Mouse (Mus musculus): ENCODE measurements around the gene Isl1. TPM values are rescaled to one million over a fixed set of nuclear protein-coding genes. Genes with fewer than 3 reads are reported as not detected.

Isl1 gene
- 15.8 and 20.0 TPM in 2 replicates for polyA plus RNA-seq (2014; fragmentation: Nextera tagmentation; extraction: Ambion mirVana)

DNA sequence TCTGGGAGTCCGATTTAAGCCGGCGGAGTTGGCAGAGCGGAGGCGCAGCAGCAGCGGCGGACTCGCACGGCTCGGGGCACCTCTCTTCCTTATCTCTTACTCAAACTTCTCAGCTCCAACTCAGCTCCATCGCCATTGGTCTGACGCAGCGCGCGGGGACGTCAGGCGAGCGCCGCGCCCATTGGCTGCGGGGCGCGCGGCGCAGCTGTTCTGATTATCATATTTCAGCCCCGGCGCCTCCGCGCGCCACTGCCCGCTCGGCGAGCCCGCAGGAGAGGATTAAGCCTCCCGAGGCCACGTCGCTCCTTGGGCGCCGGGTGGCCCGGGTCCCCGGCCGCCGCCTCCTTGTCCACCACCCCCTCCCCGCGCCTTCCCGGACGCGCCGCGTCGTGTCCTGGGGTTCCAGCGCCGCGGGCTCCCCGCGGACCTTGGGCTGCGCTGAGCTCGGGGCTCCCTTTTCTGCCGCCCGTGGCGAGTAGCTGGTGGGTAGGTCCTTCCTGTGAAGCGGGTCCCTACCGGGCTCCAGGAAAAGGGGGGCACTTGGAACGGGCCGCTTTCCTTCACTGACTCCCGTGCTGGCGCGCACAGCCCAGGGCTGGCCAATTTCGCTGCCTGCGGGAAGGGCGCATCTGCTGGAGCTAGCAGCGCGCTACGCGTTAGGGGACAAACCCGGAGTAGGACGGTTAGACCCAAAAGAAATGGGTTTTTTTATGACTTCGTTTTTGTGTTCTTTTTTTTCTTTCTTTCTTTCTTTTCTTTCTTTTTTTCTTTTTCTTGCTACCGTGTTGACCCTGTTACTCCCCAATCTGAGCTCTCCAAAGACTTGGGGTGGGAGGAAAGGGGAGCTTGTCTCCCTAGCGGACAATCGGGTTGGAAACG, at the start of gene Isl1:
Gene Isl1, minus strand, starts transcription at position 106 of the 879 bp plus-strand sequence.
- H3K9me3 ChIP-seq (ENCODE audit: control insufficient read depth, low read length) = no peaks in the 10 kb centered on the region
- H3K27me3 ChIP-seq (ENCODE audit: control insufficient read depth, insufficient read depth, low read length) = peaks cover 57% of the 10 kb centered on the region
- peak within 1 kb of the TSS; percentile 66 for H3K4me3 ChIP-seq (ENCODE audit: low read depth, low read length)
- DNase-seq (ENCODE audit: low spot score) (peak; percentile 85), ATAC-seq (ENCODE audit: insufficient number of reproducible peaks, low FRiP score, low TSS enrichment, low read depth) (peak; percentile 90)
- peak within 1 kb of the TSS; percentile 73 for H3K9ac ChIP-seq (ENCODE audit: low read length)
- H3K27ac ChIP-seq (replicated peaks; ENCODE audit: low read depth, low read length) = peak within 1 kb of the TSS; percentile 15; the same call in 1 of the 2 replicates
- peaks cover 2% of the 10 kb centered on the region; the same call in 1 of the 2 replicates for H3K4me1 ChIP-seq (ENCODE audit: control insufficient read depth, insufficient read depth, low read length)
- H3K36me3 ChIP-seq (ENCODE audit: control insufficient read depth, insufficient read depth, low read length) = no peaks in the 10 kb centered on the region
- H3K4me2 ChIP-seq (ENCODE audit: low read depth, severe bottlenecking) = peak within 1 kb of the TSS; percentile 95
- under 1% methylated on average over 74 of the region's 82 CpGs for WGBS

DNA sequence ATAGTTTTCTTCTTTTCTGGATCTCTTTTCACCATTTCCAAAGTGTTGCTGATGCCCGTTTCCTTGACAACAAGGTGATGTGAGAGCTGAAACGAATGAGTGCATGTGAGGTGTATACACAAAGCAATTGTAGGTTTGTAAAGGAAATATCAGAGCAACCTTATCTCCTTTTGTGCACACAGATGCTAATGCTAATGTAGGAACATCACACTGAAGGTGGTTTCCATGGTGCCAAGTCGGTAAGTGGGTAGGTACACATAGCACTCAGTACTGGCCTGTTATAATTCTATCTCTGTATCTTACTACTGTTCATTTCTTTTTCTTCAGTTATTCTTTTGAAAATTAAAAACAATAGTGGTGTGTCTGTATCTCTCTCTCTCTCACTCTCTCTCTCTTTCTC, 26.3 kb upstream of the Isl1 start:
- 86% methylated on average over 3 of the region's 3 CpGs for WGBS
- Histone ChIP-seq H3K36me3 (ENCODE audit: control insufficient read depth, insufficient read depth, low read length) (no peaks in the 10 kb centered on the region), H3K27me3 (ENCODE audit: control insufficient read depth, insufficient read depth, low read length) (no peaks in the 10 kb centered on the region), H3K4me2 (ENCODE audit: low read depth, severe bottlenecking) (no peak overlapping the region), H3K27ac (replicated peaks; ENCODE audit: low read depth, low read length) (no peak overlapping the region), H3K9me3 (ENCODE audit: control insufficient read depth, low read length) (no peaks in the 10 kb centered on the region), H3K4me3 (ENCODE audit: low read depth, low read length) (no peak overlapping the region), H3K4me1 (ENCODE audit: control insufficient read depth, insufficient read depth, low read length) (no peaks in the 10 kb centered on the region), H3K9ac (ENCODE audit: low read length) (no peak overlapping the region)
- no peak for DNase-seq (ENCODE audit: low spot score)
- ATAC-seq (ENCODE audit: insufficient number of reproducible peaks, low FRiP score, low TSS enrichment, low read depth) = no peak

DNA sequence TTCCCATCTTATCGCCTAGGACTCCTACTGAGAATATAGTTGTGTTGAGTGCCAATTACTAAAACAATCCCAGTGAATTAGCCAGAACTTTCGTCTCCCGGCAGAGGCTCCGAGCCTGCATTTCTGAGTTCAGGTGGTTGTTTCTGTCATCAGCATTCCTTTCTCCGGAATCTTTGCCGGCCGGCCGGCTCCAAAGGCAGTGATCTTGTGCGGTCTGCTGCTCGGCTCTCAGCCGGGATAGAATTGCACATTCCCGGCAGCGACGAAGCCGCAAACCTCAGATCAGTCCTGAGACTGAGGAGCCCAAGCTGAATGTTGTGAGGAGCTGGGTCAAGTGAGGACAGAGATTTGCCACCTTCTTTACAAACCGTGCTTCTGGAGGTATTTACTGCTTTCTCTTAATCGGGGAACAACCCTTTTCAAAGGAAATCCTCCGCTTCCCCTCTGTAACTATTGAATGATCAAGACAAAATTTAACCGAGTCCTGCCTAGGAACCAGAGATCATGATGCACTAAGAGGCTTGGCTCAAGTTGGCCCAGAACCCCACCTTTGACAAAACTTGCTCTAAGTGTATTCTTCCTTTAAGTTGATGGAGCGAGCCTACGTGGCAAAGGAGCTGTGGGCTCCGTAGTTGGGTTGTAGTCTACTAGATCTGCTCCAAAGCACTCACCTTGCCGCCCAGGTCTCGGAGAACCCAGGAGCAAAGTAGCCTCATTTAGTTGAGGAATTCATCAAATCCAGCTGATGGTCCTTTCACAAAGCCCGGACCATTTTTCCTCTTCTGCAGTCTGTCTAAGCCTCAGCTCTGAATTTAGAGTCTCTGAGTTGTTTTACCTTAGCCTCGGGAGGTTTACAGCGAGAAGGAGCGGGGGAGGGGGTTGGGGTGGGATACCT, 4.4 kb upstream of the Isl1 start:
- Histone ChIP-seq H3K27me3 (ENCODE audit: control insufficient read depth, insufficient read depth, low read length) (peaks cover 31% of the 10 kb centered on the region; the same call in 1 of the 2 replicates), H3K4me3 (ENCODE audit: low read depth, low read length) (no peak overlapping the region), H3K36me3 (ENCODE audit: control insufficient read depth, insufficient read depth, low read length) (no peaks in the 10 kb centered on the region), H3K4me1 (ENCODE audit: control insufficient read depth, insufficient read depth, low read length) (no peaks in the 10 kb centered on the region), H3K9ac (ENCODE audit: low read length) (no peak overlapping the region), H3K9me3 (ENCODE audit: control insufficient read depth, low read length) (no peaks in the 10 kb centered on the region), H3K27ac (replicated peaks; ENCODE audit: low read depth, low read length) (no peak overlapping the region), H3K4me2 (ENCODE audit: low read depth, severe bottlenecking) (peak overlapping the region; percentile 24)
- DNase-seq (ENCODE audit: low spot score) = peak; percentile 69
- 2% methylated on average over 28 of the region's 28 CpGs for WGBS
- no peak for ATAC-seq (ENCODE audit: insufficient number of reproducible peaks, low FRiP score, low TSS enrichment, low read depth)

DNA sequence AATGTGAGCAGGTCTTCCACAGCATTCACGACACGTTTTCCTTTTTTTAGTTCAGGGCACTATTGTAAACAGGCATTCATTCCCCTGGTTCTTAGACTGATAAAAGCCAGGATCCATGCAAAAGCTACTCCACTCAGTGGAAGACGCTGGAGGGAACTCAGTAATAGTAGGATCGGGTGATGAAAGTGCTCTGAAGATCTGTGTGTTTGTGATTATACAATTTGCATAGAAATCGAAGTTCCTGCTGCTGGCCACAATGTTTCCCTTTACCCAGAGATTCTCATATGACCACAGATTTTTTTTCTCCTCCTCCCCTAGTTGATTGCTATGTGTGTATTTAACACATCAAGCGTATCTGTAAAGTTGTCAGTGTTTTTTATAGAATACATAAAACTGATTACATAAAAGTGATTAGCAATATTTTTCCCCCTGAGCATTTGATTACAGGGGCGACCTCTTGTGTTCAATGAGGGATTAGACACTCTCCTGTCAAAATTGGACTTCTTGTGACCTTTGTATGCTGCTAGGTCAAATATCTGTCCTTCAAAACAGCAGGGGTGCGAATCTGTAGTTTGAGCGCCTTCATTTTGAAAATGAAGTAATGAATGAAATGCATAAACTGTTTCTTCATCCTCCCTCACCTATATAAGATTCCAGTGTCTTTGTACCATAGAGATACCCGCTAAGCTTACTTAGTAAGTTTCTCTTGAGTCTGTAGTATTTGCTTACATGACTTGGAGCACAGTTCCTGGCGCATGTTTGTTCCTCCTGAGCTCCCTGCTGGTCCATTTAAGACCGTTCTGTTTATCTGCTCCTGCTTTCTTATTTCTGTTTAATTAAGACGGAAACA, 2.6 kb upstream of the Isl1 start:
- WGBS = 7% methylated on average over 13 of the region's 13 CpGs

DNA sequence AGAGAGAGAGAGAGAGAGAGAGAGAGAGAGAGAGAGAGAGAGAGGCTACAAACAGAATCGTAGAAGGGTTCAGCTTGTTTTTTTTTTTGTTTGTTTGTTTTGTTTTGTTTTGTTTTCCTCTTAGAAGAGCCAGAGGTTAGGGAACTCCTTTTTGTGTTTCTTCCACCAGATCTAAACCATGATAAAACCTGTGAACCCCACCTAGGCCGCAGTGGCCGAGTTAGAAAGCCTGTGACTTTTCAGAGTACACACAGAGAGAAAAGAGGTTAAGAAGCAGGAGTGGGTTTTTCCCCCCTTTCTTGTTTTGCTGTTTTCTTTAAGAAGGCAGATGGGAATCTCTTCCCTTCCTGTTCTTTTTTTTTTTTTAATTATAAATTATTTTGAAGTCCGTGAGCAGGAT, 1.5 kb upstream of the Isl1 start:
- no peak overlapping the region for H3K27ac ChIP-seq (replicated peaks; ENCODE audit: low read depth, low read length)
- ATAC-seq (ENCODE audit: insufficient number of reproducible peaks, low FRiP score, low TSS enrichment, low read depth) = no peak
- H3K9ac ChIP-seq (ENCODE audit: low read length) = no peak overlapping the region
- H3K4me1 ChIP-seq (ENCODE audit: control insufficient read depth, insufficient read depth, low read length) = no peaks in the 10 kb centered on the region
- H3K9me3 ChIP-seq (ENCODE audit: control insufficient read depth, low read length) = no peaks in the 10 kb centered on the region
- 7% methylated on average over 4 of the region's 4 CpGs for WGBS
- H3K4me2 ChIP-seq (ENCODE audit: low read depth, severe bottlenecking) = no peak overlapping the region; the same call in 1 of the 2 replicates
- H3K27me3 ChIP-seq (ENCODE audit: control insufficient read depth, insufficient read depth, low read length) = peaks cover 49% of the 10 kb centered on the region
- peak overlapping the region; percentile 66; the same call in 1 of the 2 replicates for H3K4me3 ChIP-seq (ENCODE audit: low read depth, low read length)
- DNase-seq (ENCODE audit: low spot score) = no peak
- H3K36me3 ChIP-seq (ENCODE audit: control insufficient read depth, insufficient read depth, low read length) = no peaks in the 10 kb centered on the region

More for the DNA sequence above, 2.6 kb upstream of the Isl1 start:
- Histone ChIP-seq H3K36me3 (ENCODE audit: control insufficient read depth, insufficient read depth, low read length) (no peaks in the 10 kb centered on the region), H3K4me3 (ENCODE audit: low read depth, low read length) (no peak overlapping the region), H3K27ac (replicated peaks; ENCODE audit: low read depth, low read length) (no peak overlapping the region), H3K4me2 (ENCODE audit: low read depth, severe bottlenecking) (peak overlapping the region; percentile 24; the same call in 1 of the 2 replicates), H3K9ac (ENCODE audit: low read length) (no peak overlapping the region), H3K4me1 (ENCODE audit: control insufficient read depth, insufficient read depth, low read length) (no peaks in the 10 kb centered on the region), H3K27me3 (ENCODE audit: control insufficient read depth, insufficient read depth, low read length) (peaks cover 39% of the 10 kb centered on the region), H3K9me3 (ENCODE audit: control insufficient read depth, low read length) (no peaks in the 10 kb centered on the region)
- no peak for ATAC-seq (ENCODE audit: insufficient number of reproducible peaks, low FRiP score, low TSS enrichment, low read depth)
- DNase-seq (ENCODE audit: low spot score) = no peak

DNA sequence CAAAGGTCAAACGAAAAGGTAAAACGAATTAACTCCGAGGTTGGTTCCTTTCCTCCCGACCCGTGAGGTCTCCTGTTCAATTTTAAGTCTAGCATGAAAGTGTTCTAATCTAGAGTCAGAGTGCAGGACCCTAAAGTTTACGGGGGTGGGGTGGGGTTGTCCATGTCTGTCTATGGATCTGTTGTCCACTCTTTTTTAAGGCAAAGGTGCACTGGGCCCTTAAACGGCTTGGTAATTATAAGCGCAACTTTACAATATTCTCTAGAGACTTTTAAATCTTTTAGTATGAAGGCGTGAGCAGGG, 925 bp upstream of the Isl1 start:
- Histone ChIP-seq H3K27me3 (ENCODE audit: control insufficient read depth, insufficient read depth, low read length) (peaks cover 53% of the 10 kb centered on the region), H3K9ac (ENCODE audit: low read length) (peak overlapping the region; percentile 73; the same call in 1 of the 2 replicates), H3K4me2 (ENCODE audit: low read depth, severe bottlenecking) (peak overlapping the region; percentile 95), H3K36me3 (ENCODE audit: control insufficient read depth, insufficient read depth, low read length) (no peaks in the 10 kb centered on the region), H3K9me3 (ENCODE audit: control insufficient read depth, low read length) (no peaks in the 10 kb centered on the region), H3K4me1 (ENCODE audit: control insufficient read depth, insufficient read depth, low read length) (no peaks in the 10 kb centered on the region), H3K27ac (replicated peaks; ENCODE audit: low read depth, low read length) (no peak overlapping the region), H3K4me3 (ENCODE audit: low read depth, low read length) (peak overlapping the region; percentile 66)
- WGBS = under 1% methylated on average over 9 of the region's 9 CpGs
- ATAC-seq (ENCODE audit: insufficient number of reproducible peaks, low FRiP score, low TSS enrichment, low read depth) (no peak), DNase-seq (ENCODE audit: low spot score) (peak; percentile 44)

DNA sequence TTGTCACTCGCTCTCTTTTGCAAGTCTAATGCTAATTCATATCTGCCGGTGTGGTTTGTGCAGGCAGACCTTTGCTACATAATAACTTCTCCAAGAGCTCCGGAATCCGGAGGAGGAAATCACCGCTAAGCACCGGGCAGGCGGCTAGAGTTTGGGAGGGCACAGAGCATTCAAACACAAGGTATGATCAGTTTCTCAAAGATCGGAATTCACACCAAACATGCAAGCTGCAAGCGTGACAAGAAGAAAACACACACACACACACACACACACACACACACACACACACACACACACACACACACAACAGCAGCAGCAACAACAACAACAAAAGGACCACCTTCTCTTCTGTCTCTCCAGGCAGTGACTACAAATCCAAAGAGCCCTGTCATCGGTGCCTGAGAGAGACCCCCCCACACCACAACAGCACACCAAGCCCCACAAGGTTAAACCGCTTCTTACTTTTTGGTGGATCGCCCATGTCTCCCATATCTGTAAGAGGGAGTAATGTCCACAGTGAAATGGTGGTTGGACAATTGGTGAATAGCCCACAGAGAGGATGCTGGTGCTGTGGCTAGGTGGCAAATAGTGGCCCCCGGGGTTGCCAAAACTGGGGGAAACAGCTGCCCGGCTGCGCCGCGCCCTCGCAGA, 431 bp downstream of the Isl1 start:
- H3K36me3 ChIP-seq (ENCODE audit: control insufficient read depth, insufficient read depth, low read length) = no peaks in the 10 kb centered on the region
- peak overlapping the region; percentile 12; the same call in 1 of the 2 replicates for H3K9ac ChIP-seq (ENCODE audit: low read length)
- ATAC-seq (ENCODE audit: insufficient number of reproducible peaks, low FRiP score, low TSS enrichment, low read depth) (peak; percentile 15), DNase-seq (ENCODE audit: low spot score) (peak; percentile 56)
- peaks cover 7% of the 10 kb centered on the region for H3K4me1 ChIP-seq (ENCODE audit: control insufficient read depth, insufficient read depth, low read length)
- no peak overlapping the region; the same call in 1 of the 2 replicates for H3K27ac ChIP-seq (replicated peaks; ENCODE audit: low read depth, low read length)
- H3K4me3 ChIP-seq (ENCODE audit: low read depth, low read length) = peak overlapping the region; percentile 66
- WGBS = under 1% methylated on average over 18 of the region's 18 CpGs
- peak overlapping the region; percentile 95 for H3K4me2 ChIP-seq (ENCODE audit: low read depth, severe bottlenecking)
- peaks cover 54% of the 10 kb centered on the region for H3K27me3 ChIP-seq (ENCODE audit: control insufficient read depth, insufficient read depth, low read length)
- H3K9me3 ChIP-seq (ENCODE audit: control insufficient read depth, low read length) = no peaks in the 10 kb centered on the region

Measured in limb, embryonic 11.5 days (tissue).